Mouse (Mus musculus): ENCODE measurements around the gene Abhd16b. TPM values are rescaled to one million over a fixed set of nuclear protein-coding genes. Genes with fewer than 3 reads are reported as not detected.

Abhd16b gene
- not detected in 4 replicates for total RNA-seq (2023; ENCODE audit: inconsistent age)

DNA sequence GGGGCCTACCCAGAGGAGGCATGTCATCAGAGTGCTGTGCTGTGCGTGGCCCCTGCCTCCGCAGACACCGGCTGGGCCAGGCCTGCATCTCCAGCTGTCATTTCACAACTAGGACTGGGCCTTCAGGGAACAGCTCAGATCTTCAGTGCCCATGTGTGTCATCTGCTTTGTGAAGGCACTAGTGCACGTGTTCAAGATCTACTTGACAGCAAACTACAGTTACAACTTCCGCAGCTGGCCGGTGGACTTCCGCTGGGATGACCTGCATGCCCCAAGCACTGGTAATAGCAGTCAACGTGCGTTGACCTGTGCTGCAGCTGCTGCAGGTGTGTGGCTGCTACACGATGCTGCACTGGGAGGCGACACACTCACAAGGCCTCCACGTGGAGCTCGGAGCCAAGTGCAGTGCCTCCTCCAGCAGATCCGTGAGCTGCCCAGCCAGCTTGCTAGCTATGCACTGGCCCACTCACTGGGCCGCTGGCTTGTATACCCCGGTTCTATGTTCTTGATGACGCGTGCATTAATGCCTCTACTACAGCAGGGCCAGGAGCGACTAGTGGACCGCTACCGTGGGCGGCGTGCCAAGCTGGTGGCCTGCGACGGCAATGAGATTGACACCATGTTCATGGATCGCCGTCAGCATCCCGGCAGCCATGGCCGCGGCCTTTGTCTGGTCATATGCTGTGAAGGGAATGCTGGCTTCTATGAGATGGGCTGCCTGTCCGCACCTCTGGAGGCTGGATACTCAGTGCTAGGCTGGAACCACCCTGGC is at the start of gene Abhd16b:
Abhd16b (plus strand) TSS at position 51 of the 772 bp plus-strand sequence.

DNA sequence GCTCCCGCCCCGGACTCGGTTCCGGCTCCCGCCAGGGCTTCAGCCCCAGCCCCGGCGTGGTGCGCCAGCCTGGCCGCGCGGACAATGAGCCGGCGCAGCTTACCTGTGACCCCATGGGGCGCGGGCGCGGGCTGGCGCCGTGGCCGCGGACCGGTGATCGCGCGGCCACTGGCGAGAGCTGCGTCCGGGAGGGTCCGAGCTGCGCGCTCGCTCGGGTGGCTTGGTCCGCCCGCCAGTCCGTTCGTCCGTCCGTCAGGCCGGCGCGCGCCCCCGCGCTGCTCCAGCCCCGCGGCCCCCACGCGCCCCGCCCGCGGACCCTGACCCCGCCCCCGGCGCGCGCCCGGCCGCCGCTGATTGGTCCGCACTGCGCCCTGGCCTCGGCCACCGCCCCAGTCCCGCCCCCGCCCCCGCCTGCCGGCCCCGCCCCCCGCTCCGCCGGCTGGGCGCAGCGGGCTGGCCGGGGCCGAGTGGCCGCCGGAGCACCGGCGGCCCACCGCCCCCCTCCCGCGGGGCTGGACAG is 33.8 kb upstream of the Abhd16b start, which contains the start of gene Zbtb46:
Zbtb46 (minus strand) TSS at position 274 of the 520 bp plus-strand sequence.

DNA sequence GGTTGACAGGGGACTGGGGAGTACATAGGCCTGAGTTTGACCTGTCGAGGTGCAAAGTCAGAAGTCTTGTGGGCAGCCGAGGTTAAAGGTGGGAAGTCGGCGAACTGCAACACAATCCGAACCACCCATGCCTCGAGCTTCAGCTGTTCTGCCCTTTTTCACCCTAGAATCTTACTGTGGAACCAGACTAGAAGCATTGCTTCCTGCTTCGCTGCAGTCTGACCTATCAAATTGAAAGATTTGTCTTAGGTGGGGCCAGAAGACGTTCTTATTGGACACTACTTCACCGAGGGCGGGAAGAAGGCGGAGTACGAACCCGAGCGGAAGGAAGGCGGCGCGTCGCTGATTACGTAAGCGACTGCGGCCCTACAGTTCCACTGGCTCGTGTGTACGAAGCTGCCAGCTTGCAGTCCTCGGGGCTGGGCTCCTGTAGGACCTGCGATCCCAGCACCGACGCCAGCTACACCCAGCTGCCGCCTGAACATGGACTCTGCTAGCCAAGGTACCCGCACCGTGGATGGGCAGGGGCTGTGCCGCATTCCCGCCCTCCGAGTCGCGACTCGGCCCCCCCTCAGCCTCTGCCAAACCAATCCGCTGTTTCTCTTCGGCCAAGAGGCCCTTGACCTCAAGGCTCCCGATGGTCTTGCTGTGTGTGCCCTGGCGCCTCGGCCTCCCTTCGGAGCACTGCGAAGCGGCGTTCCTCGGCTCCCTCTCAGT is 4.0 kb downstream of the Abhd16b start, which contains the start of gene Tpd52l2:
Tpd52l2 (plus strand) TSS at position 312 of the 717 bp plus-strand sequence.

DNA sequence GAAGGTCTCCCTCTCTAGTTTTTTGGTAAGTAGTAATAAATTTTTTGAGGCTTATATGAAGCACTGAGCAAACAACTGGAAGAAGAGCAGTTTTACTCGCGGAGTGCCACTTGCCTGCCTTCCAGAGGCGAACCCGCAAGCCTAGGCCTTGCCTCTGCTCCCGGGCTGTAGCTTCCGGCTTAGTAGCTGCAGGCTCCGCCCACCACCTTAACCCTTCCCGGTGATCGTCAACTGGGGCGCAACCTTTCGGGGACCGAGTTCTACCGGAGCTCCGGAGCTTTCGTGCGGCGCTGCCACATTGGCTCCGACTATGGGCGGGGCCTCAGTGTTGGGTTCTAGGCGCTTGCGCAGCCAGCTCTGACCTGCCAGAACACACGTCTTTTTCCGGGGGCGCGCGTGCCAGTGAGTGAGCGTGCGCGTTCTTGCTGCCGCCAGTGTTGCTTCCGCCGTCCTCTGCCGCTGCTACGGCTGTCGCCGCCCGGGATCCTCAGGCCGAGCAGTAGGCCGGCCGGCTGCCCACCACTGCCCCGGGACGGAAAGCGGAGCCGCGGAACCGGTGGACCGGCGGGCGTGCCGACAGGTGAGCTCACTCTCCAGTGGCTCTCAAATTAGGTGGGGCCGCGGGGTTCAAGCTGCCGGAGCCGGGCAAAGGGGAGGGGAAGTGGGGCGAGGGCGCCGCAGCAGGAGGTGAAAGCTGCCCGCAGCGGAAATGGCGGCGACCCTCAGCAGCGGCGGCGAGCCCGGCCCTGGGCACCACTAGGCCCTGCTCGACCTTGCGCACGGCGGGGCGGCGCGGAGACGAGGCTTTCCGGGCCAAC is 27.3 kb downstream of the Abhd16b start, which contains the start of gene Dnajc5:
Dnajc5 (plus strand) TSS at position 368 of the 818 bp plus-strand sequence.

Other genes starting within 250 kb of the Abhd16b start
- 54.4 to 67.7 TPM (median 58.3 TPM) in 4 replicates for gene Gmeb2, start 205.2 kb upstream of the Abhd16b start, total RNA-seq (2023; ENCODE audit: inconsistent age)
- not detected in 4 replicates for gene Stmn3, start 178.7 kb upstream of the Abhd16b start, total RNA-seq (2023; ENCODE audit: inconsistent age)
- gene Rtel1, start 173.5 kb upstream of the Abhd16b start, total RNA-seq (2023; ENCODE audit: inconsistent age): 100 to 125 TPM (median 112 TPM) in 4 replicates
- 66.0 to 80.8 TPM (median 75.7 TPM) in 4 replicates for gene Zgpat, start 128.3 kb upstream of the Abhd16b start, total RNA-seq (2023; ENCODE audit: inconsistent age)
- gene Arfrp1, start 127.8 kb upstream of the Abhd16b start, total RNA-seq (2023; ENCODE audit: inconsistent age): 88.0 to 95.4 TPM (median 92.8 TPM) in 4 replicates
- gene Lime1, start 113.1 kb upstream of the Abhd16b start, total RNA-seq (2023; ENCODE audit: inconsistent age): 57.8 to 65.4 TPM (median 60.3 TPM) in 4 replicates
- 0.29 to 1.3 TPM (median 0.69 TPM) in 4 replicates for gene Zbtb46, start 33.8 kb upstream of the Abhd16b start, total RNA-seq (2023; ENCODE audit: inconsistent age)
- 79.5 to 84.3 TPM (median 80.4 TPM) in 4 replicates for gene Tpd52l2, start 3.9 kb downstream of the Abhd16b start, total RNA-seq (2023; ENCODE audit: inconsistent age)
- gene Dnajc5, start 27.3 kb downstream of the Abhd16b start, total RNA-seq (2023; ENCODE audit: inconsistent age): 112 to 128 TPM (median 117 TPM) in 4 replicates
- 161 to 195 TPM (median 177 TPM) in 4 replicates for gene Uckl1, start 91.7 kb downstream of the Abhd16b start, total RNA-seq (2023; ENCODE audit: inconsistent age)
- 60.3 to 64.9 TPM (median 63.4 TPM) in 4 replicates for gene Prpf6, start 98.7 kb downstream of the Abhd16b start, total RNA-seq (2023; ENCODE audit: inconsistent age)
- 37.9 to 43.7 TPM (median 42.4 TPM) in 4 replicates for gene Zfp512b, start 99.6 kb downstream of the Abhd16b start, total RNA-seq (2023; ENCODE audit: inconsistent age)
- 11.6 to 16.0 TPM (median 13.1 TPM) in 4 replicates for gene Samd10, start 106.0 kb downstream of the Abhd16b start, total RNA-seq (2023; ENCODE audit: inconsistent age)
- gene Gm29797, start 163.8 kb downstream of the Abhd16b start, total RNA-seq (2023; ENCODE audit: inconsistent age): 1.2 TPM in 1 of 4 replicates, not detected in the others
- not detected in 4 replicates for gene Sox18, start 178.4 kb downstream of the Abhd16b start, total RNA-seq (2023; ENCODE audit: inconsistent age)
- gene Tcea2, start 187.1 kb downstream of the Abhd16b start, total RNA-seq (2023; ENCODE audit: inconsistent age): 15.8 to 23.0 TPM (median 19.9 TPM) in 4 replicates
- gene Rgs19, start 200.8 kb downstream of the Abhd16b start, total RNA-seq (2023; ENCODE audit: inconsistent age): 162 to 178 TPM (median 173 TPM) in 4 replicates
- gene Lkaaear1, start 205.2 kb downstream of the Abhd16b start, total RNA-seq (2023; ENCODE audit: inconsistent age): not detected in 4 replicates
- 0.45 to 0.63 TPM (median 0.57 TPM) in 3 of 4 replicates, not detected in the other for gene Oprl1, start 221.8 kb downstream of the Abhd16b start, total RNA-seq (2023; ENCODE audit: inconsistent age)

All from B cell, adult (primary cell).